In genomic region chr5:129161372-129162051, GRCm38 (mm10) we compare ENCODE assay signal across 15 mouse cellular contexts.
DNase-seq lines count a peak whose midpoint lies in the region; TF ChIP-seq lines count a peak whose summit lies in the region.
"Had no signal": no experiment of that assay in that cellular context is flagged by ENCODE, and none has a peak within 500 bp of the region (broad histone marks: within the 10 kb centered on the region; RNA-seq: fewer than 3 reads in every experiment).

No protein-coding gene starts in this region.

- intact Hi-C loops in left cerebral cortex, postnatal 4 days (cut with DNase I), result no loop called here

- peaks cover 16% of the 10 kb centered on the region for H3K4me1 ChIP-seq in heart, embryonic 10.5 days
- H3K4me1 ChIP-seq: liver, embryonic 15.5 days had no signal

- H3K27ac ChIP-seq in layer of hippocampus, adult 2 months, result no peak overlapping the region
- no peak overlapping the region for H3K27ac ChIP-seq in heart, embryonic 10.5 days
- H3K27ac ChIP-seq: embryonic facial prominence, embryonic 10.5 days; forebrain, embryonic 13.5 days; liver, embryonic 15.5 days; midbrain, embryonic 12.5 days had no signal

- no peaks in the 10 kb centered on the region for H3K27me3 ChIP-seq in heart, embryonic 10.5 days (ENCODE audit: insufficient read depth, poor library complexity, severe bottlenecking)
- H3K27me3 ChIP-seq: forebrain, embryonic 13.5 days; liver, embryonic 15.5 days; midbrain, embryonic 12.5 days had no signal

- no peaks in the 10 kb centered on the region for H3K9me3 ChIP-seq in heart, embryonic 10.5 days
- H3K9me3 ChIP-seq: embryonic facial prominence, embryonic 10.5 days; forebrain, embryonic 13.5 days; liver, embryonic 15.5 days; midbrain, embryonic 12.5 days had no signal

- H3K36me3 ChIP-seq in heart, embryonic 10.5 days, result no peaks in the 10 kb centered on the region
- H3K36me3 ChIP-seq: embryonic facial prominence, embryonic 10.5 days; liver, embryonic 15.5 days; midbrain, embryonic 12.5 days had no signal

- TF ChIP-seq CTCF in layer of hippocampus, adult 2 months (conservative IDR thresholded peaks at IDR 0.05), result peak; percentile 59

- no peak for DNase-seq in layer of hippocampus, adult 2 months (ENCODE audit: low spot score in 2 of 2)
- DNase-seq in layer of hippocampus, postnatal 36 days, result no peak
- DNase-seq in A20 (ENCODE audit: low read depth, low spot score), result peak; percentile 50
- DNase-seq in ES-CJ7 (ENCODE audit: low read depth, low spot score), result peak; percentile 72
- peak; percentile 32 for DNase-seq in large intestine, adult 2 months (ENCODE audit: low read depth, low spot score)
- DNase-seq in adrenal gland, postnatal 4 days (ENCODE audit: low spot score in 2 of 2), result no peak
- DNase-seq in heart, embryonic 10.5 days (ENCODE audit: low spot score), result no peak
- no peak for DNase-seq in left cerebral cortex, postnatal 4 days
- DNase-seq: adrenal gland, adult 2 months; gastrocnemius, postnatal 36 days; kidney, adult 8-10 months had no signal

- H3K4me3 ChIP-seq in layer of hippocampus, adult 2 months, result no peak overlapping the region
- no peak overlapping the region for H3K4me3 ChIP-seq in heart, embryonic 10.5 days
- H3K4me3 ChIP-seq: embryonic facial prominence, embryonic 10.5 days; forebrain, embryonic 13.5 days; liver, embryonic 15.5 days; midbrain, embryonic 12.5 days had no signal

- WGBS in large intestine, adult 2 months, result 60% methylated on average over 11 of the region's 11 CpGs
- 79% methylated on average over 11 of the region's 11 CpGs for WGBS in heart, embryonic 10.5 days

Comparison
In these comparisons a context has a peak if more than half of its experiments do, and no peak if none do; other contexts are left out.
1. DNase-seq: peak in A20 (single experiment), ES-CJ7 (single experiment) and large intestine, adult 2 months (single experiment); none in layer of hippocampus, adult 2 months (0 of 2), layer of hippocampus, postnatal 36 days (0 of 2), adrenal gland, postnatal 4 days (0 of 2), heart, embryonic 10.5 days (single experiment) and left cerebral cortex, postnatal 4 days (single experiment).